Mouse (Mus musculus): ENCODE results near the gene Pla2g6. TPM values are rescaled to one million over a fixed set of nuclear protein-coding genes. Genes with fewer than 3 reads are reported as not detected.

Pla2g6 gene
- polyA plus RNA-seq, 1 experiment from 2014 or later: 18.8 TPM

- DNase-seq (no peak), ATAC-seq (no peak)
- WGBS (ENCODE audit: insufficient replicate concordance): 54% methylated on average over 7 of the region's 7 CpGs
- Histone ChIP-seq H3K27me3 (ENCODE audit: insufficient read depth, low read length) (no peaks in the 10 kb centered on the region), H3K27ac (ENCODE audit: low read depth) (no peak overlapping the region), H3K9me3 (ENCODE audit: low read length) (no peaks in the 10 kb centered on the region), H3K4me3 (ENCODE audit: low read depth, low read length) (no peak overlapping the region), H3K4me1 (ENCODE audit: insufficient read depth) (peaks cover 18% of the 10 kb centered on the region), H3K4me2 (ENCODE audit: low read depth, low read length) (no peak overlapping the region), H3K9ac (replicated peaks) (no peak overlapping the region), H3K36me3 (replicated peaks; ENCODE audit: insufficient read depth, low read length) (no peaks in the 10 kb centered on the region)
- TF ChIP-seq EP300 (IDR thresholded peaks at IDR 0.05; ENCODE audit: low read depth) (no peak), CTCF (IDR thresholded peaks at IDR 0.05; ENCODE audit: low read depth) (no peak)
Observed at GRCm38 (mm10) chr15:79335061-79335655, 7.0 kb upstream of the Pla2g6 start.

DNA sequence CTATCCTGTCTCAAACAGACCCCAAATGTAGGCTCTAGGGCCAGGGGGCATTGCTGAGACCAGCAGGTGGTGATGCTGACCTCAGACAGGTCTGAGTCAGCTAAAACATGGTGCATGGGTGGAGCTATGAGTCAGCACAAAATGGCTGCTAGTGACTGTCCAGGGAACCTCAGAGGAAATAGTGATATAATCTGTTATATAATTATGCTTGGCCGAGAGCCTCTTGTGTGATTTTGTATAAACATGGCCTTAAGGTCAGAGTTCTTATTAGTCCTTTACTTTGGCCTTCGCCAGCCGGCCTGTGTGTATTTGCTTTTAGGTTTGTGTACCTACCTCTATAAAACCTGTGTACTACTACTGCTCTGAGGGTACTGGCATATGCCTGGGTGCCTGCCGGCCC is 5.2 kb upstream of the Pla2g6 start:
- no peaks in the 10 kb centered on the region for H3K36me3 ChIP-seq (replicated peaks; ENCODE audit: insufficient read depth, low read length)
- H3K4me1 ChIP-seq (ENCODE audit: insufficient read depth): peaks cover 21% of the 10 kb centered on the region
- WGBS (ENCODE audit: insufficient replicate concordance): 54% methylated on average over 4 of the region's 4 CpGs
- H3K4me3 ChIP-seq (ENCODE audit: low read depth, low read length): no peak overlapping the region
- H3K9ac ChIP-seq (replicated peaks): no peak overlapping the region
- DNase-seq (peak; percentile 68), ATAC-seq (peak; percentile 81)
- TF ChIP-seq EP300 (IDR thresholded peaks at IDR 0.05; ENCODE audit: low read depth) (peak; percentile 77), CTCF (IDR thresholded peaks at IDR 0.05; ENCODE audit: low read depth) (peak; percentile 26; the same call in 1 of the 2 replicates)
- no peaks in the 10 kb centered on the region for H3K9me3 ChIP-seq (ENCODE audit: low read length)
- peak overlapping the region; percentile 34 for H3K27ac ChIP-seq (ENCODE audit: low read depth)
- no peaks in the 10 kb centered on the region for H3K27me3 ChIP-seq (ENCODE audit: insufficient read depth, low read length)
- peak overlapping the region; percentile 7; the same call in 1 of the 2 replicates for H3K4me2 ChIP-seq (ENCODE audit: low read depth, low read length)

- peaks cover 41% of the 10 kb centered on the region for H3K4me1 ChIP-seq (ENCODE audit: insufficient read depth)
- DNase-seq (no peak), ATAC-seq (no peak)
- no peak overlapping the region for H3K27ac ChIP-seq (ENCODE audit: low read depth)
- TF ChIP-seq EP300 (IDR thresholded peaks at IDR 0.05; ENCODE audit: low read depth) (no peak), CTCF (IDR thresholded peaks at IDR 0.05; ENCODE audit: low read depth) (no peak)
- H3K27me3 ChIP-seq (ENCODE audit: insufficient read depth, low read length): no peaks in the 10 kb centered on the region
- H3K9me3 ChIP-seq (ENCODE audit: low read length): no peaks in the 10 kb centered on the region
- no peaks in the 10 kb centered on the region for H3K36me3 ChIP-seq (replicated peaks; ENCODE audit: insufficient read depth, low read length)
- H3K9ac ChIP-seq (replicated peaks): no peak overlapping the region
- H3K4me2 ChIP-seq (ENCODE audit: low read depth, low read length): no peak overlapping the region
- no peak overlapping the region for H3K4me3 ChIP-seq (ENCODE audit: low read depth, low read length)
- WGBS (ENCODE audit: insufficient replicate concordance): 68% methylated on average over 4 of the region's 4 CpGs
Observed at GRCm38 (mm10) chr15:79330521-79330920, 2.3 kb upstream of the Pla2g6 start.

GRCm38 (mm10) chr15:79329979-79330363 is 1.8 kb upstream of the Pla2g6 start:
- H3K27me3 ChIP-seq (ENCODE audit: insufficient read depth, low read length): no peaks in the 10 kb centered on the region
- no peaks in the 10 kb centered on the region for H3K36me3 ChIP-seq (replicated peaks; ENCODE audit: insufficient read depth, low read length)
- no peak for TF ChIP-seq EP300 (IDR thresholded peaks at IDR 0.05; ENCODE audit: low read depth)
- TF ChIP-seq CTCF (IDR thresholded peaks at IDR 0.05; ENCODE audit: low read depth): no peak
- no peak overlapping the region for H3K9ac ChIP-seq (replicated peaks)
- no peak overlapping the region for H3K27ac ChIP-seq (ENCODE audit: low read depth)
- DNase-seq: no peak
- ATAC-seq: no peak
- no peaks in the 10 kb centered on the region for H3K9me3 ChIP-seq (ENCODE audit: low read length)
- H3K4me3 ChIP-seq (ENCODE audit: low read depth, low read length): no peak overlapping the region
- H3K4me2 ChIP-seq (ENCODE audit: low read depth, low read length): no peak overlapping the region
- 90% methylated on average over 6 of the region's 6 CpGs for WGBS (ENCODE audit: insufficient replicate concordance)
- H3K4me1 ChIP-seq (ENCODE audit: insufficient read depth): peaks cover 44% of the 10 kb centered on the region

DNA sequence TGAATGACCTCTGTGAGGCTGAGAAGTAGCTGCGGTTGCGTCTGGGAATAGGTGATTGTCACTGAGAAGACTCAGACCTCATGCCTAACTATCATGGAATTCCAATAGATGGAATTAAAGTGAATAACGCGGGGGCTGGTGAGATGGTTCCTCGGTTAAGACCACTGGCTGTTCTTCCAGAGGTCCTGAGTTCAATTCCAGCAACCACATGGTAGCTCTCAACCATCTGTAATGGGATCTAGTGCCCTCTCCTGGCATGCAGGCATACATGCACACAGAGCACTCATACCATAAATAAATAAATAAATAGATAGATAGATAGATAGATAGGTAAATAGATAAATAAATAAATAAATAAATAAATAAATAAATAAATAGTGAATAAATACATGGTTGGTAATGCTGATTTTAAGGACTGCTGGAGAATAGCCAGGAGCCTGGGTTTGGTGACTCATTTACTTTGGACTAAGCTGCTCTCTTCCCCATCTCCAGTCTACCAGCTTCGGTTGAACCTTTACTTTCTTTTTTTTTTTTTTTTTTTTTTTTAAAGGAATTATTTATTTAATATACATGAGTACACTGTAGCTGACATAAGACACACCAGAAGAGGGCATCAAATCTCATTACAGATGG is 1.3 kb upstream of the Pla2g6 start:
- Histone ChIP-seq H3K4me2 (ENCODE audit: low read depth, low read length) (no peak overlapping the region), H3K9me3 (ENCODE audit: low read length) (no peaks in the 10 kb centered on the region), H3K36me3 (replicated peaks; ENCODE audit: insufficient read depth, low read length) (no peaks in the 10 kb centered on the region), H3K27ac (ENCODE audit: low read depth) (peak overlapping the region; percentile 99; the same call in 1 of the 2 replicates), H3K4me1 (ENCODE audit: insufficient read depth) (peaks cover 49% of the 10 kb centered on the region), H3K9ac (replicated peaks) (no peak overlapping the region), H3K27me3 (ENCODE audit: insufficient read depth, low read length) (no peaks in the 10 kb centered on the region), H3K4me3 (ENCODE audit: low read depth, low read length) (no peak overlapping the region)
- no peak for DNase-seq
- no peak for ATAC-seq
- no peak for TF ChIP-seq EP300 (IDR thresholded peaks at IDR 0.05; ENCODE audit: low read depth)
- peak; percentile 45; the same call in 1 of the 2 replicates for TF ChIP-seq CTCF (IDR thresholded peaks at IDR 0.05; ENCODE audit: low read depth)
- WGBS (ENCODE audit: insufficient replicate concordance): 95% methylated on average over 6 of the region's 6 CpGs

DNA sequence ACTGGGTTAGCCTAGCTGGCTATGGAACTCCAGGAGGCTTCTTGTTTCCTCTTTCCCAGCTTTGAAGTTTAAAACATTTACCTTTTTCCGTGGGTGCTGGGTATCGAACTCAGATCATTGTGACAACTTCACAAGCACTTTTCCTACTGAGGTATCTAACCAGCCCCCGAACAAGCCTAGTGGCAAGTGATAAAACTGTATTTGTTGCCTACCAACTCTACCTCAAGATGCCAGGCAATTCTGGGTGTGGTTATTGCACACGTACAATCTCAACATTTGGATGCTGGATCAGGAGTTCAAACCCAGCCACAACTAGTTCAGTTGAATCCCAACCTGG is 717 bp upstream of the Pla2g6 start:
- Histone ChIP-seq H3K27me3 (ENCODE audit: insufficient read depth, low read length) (no peaks in the 10 kb centered on the region), H3K9me3 (ENCODE audit: low read length) (no peaks in the 10 kb centered on the region), H3K4me1 (ENCODE audit: insufficient read depth) (peaks cover 51% of the 10 kb centered on the region), H3K27ac (ENCODE audit: low read depth) (peak overlapping the region; percentile 99), H3K36me3 (replicated peaks; ENCODE audit: insufficient read depth, low read length) (no peaks in the 10 kb centered on the region), H3K9ac (replicated peaks) (no peak overlapping the region), H3K4me2 (ENCODE audit: low read depth, low read length) (peak overlapping the region; percentile 91; the same call in 1 of the 2 replicates), H3K4me3 (ENCODE audit: low read depth, low read length) (no peak overlapping the region)
- ATAC-seq (no peak), DNase-seq (no peak)
- 67% methylated on average over 4 of the region's 4 CpGs for WGBS (ENCODE audit: insufficient replicate concordance)
- TF ChIP-seq CTCF (IDR thresholded peaks at IDR 0.05; ENCODE audit: low read depth): no peak
- TF ChIP-seq EP300 (IDR thresholded peaks at IDR 0.05; ENCODE audit: low read depth): no peak
